Mouse (Mus musculus) neural tube, embryonic 14.5 days (tissue): Measurements from ENCODE around the gene Klhl25. TPM values are rescaled to one million over a fixed set of nuclear protein-coding genes. Genes with fewer than 3 reads are reported as not detected.
"Not testable (repeated sequence)": the region's sequence is repeated elsewhere in the genome, so short reads cannot be mapped to it uniquely, and the experiment has no call there.

Experiments
- ATAC-seq: fragments of 200-750 bp; cut with Nextera tagmentation; 2 replicates; pipeline ENCODE4 v1.8.0; 2017; ENCODE audit warnings: low read depth, mild to moderate bottlenecking, moderate TSS enrichment, moderate library complexity
- H3K27ac ChIP-seq: fragments of 300-500 bp; sonication (generic); 2 replicates; pipeline ENCODE4 v1.5.1; 2014; ENCODE audit warnings: low read depth, mild to moderate bottlenecking, control low read depth, low read length, moderate library complexity, mixed read lengths
- H3K27me3 ChIP-seq: fragments of 300-500 bp; sonication (generic); 2 replicates; pipeline ENCODE4 v1.6.1; 2014; ENCODE audit warnings: low read length; ENCODE audit not compliant: control insufficient read depth, insufficient read depth
- H3K36me3 ChIP-seq: fragments of 300-500 bp; sonication (generic); 2 replicates; pipeline ENCODE4 v1.6.1; 2014; ENCODE audit warnings: low read length, mixed read lengths; ENCODE audit not compliant: control insufficient read depth, insufficient read depth
- H3K4me1 ChIP-seq: fragments of 300-500 bp; sonication (generic); 2 replicates; pipeline ENCODE4 v1.6.1; 2014; ENCODE audit warnings: low read length; ENCODE audit not compliant: control insufficient read depth, insufficient read depth
- H3K4me2 ChIP-seq: fragments of 300-500 bp; sonication (generic); 2 replicates; pipeline ENCODE4 v1.6.1; 2014; ENCODE audit warnings: mild to moderate bottlenecking, low read depth, low read length, control low read depth
- H3K4me3 ChIP-seq: fragments of 300-500 bp; sonication (generic); 2 replicates; pipeline ENCODE4 v1.5.1; 2014; ENCODE audit warnings: low read depth, low read length, control low read depth, mixed read lengths
- H3K9ac ChIP-seq: fragments of 300-500 bp; sonication (generic); replicated peaks from 2 replicates; pipeline ENCODE4 v1.6.1; 2014; ENCODE audit warnings: low read depth, mild to moderate bottlenecking, control low read depth, low read length, mixed read lengths
- H3K9me3 ChIP-seq: fragments of 300-500 bp; sonication (generic); 2 replicates; pipeline ENCODE4 v1.6.1; 2016; ENCODE audit warnings: low read length; ENCODE audit not compliant: control insufficient read depth
- WGBS: fragments of 180-500 bp; shearing (Covaris S2); extraction: QIAGEN DNeasy Blood & Tissue Kit; methylation state at CpG from one replicate; pipeline ENCODE4 v1.1.7; 2014; 5-methylcytosine and 5-hydroxymethylcytosine counted together
- polyA plus RNA-seq: library from polyadenylated mRNA; unstranded; fragments of >200 nt; fragmentation: Nextera tagmentation; extraction: Ambion mirVana; gene quantifications from 2 replicates; pipeline ENCODE4 v1.2.1, GENCODE M21; 2014

Klhl25 gene
- polyA plus RNA-seq, 1 experiment from 2014 or later = 22.1 TPM

DNA sequence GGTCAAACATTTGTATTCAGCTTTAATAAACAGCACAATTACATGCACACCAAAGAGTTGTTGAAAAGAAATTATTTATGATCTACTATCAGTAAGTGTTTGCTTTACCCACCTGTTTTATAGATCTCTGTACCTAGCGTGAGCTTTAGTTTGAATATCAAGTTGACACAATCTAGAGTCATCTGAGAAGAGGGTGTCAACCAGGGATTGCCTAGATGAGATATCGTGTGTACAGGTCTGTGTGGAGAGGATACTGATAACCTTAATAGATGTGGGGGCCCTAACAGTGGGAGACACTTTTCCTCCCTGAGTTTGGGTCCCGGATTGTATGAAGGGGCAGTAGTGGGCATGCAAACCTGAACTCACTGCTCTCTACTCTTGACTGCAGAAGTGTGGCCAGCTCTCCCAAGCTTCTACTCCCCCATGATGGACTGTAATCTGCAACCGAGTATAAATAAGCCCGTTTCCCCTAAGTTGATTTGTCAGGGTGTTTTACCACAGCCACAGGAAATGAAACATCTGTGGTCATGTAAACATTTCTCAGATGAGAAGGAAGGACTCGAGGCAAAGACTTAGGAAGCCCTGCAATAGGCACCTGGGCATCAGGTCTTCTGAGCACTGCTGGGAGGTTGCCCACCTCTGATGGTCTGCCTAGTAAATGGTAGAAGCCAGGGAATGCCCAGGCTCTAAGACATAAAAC is 13.0 kb upstream of the Klhl25 start:
- H3K9ac ChIP-seq, ATAC-seq, H3K36me3 ChIP-seq, H3K4me3 ChIP-seq, H3K27me3 ChIP-seq, H3K27ac ChIP-seq, H3K4me2 ChIP-seq, H3K9me3 ChIP-seq, H3K4me1 ChIP-seq: not testable (repeated sequence)
- 80% methylated on average over 3 of the region's 6 CpGs for WGBS

DNA sequence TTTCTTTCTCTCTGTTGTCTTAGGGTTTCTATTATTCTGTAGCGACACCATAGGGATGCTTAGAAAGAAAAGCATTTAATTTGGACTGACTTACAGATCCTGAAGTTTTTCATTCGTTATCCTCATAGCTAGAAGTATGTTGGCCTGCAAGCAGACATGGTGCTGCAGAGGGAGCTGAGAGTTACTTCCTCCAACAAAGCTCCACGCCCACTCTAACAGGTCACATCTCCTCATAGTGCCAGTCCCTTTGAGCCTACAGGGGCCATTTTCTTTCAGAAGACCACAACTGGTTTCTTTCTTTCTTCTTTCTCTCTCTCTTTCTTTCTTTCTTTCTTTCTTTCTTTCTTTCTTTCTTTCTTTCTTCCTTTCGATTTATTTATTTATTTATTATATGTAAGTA is 8.0 kb upstream of the Klhl25 start:
- H3K27me3 ChIP-seq = no peaks in the 10 kb centered on the region
- WGBS = 92% methylated on average over 4 of the region's 4 CpGs
- H3K4me2 ChIP-seq = no peak overlapping the region
- no peak overlapping the region for H3K9ac ChIP-seq
- H3K9me3 ChIP-seq = no peaks in the 10 kb centered on the region
- no peak overlapping the region for H3K4me3 ChIP-seq
- no peaks in the 10 kb centered on the region for H3K36me3 ChIP-seq
- no peak for ATAC-seq
- no peak overlapping the region for H3K27ac ChIP-seq
- no peaks in the 10 kb centered on the region for H3K4me1 ChIP-seq

DNA sequence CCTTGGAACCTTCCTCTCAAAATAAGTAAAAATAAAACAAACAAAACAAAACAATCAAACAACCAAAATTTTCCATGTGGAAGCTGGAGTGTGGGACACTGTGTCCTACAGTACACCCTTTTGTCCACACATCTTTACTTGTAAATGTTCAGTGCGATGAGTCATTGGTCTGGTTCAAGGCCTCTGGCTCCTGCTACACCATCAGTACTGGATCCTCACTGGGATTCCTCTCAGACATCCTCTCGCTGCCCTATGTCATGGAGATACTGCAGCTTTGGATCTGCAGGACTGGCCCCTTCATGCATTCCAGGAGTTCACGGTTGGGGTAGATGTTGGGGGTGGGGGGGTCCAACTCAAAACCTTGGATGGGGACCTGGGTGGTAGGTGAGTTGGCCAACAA is 5.8 kb upstream of the Klhl25 start:
- 91% methylated on average over 3 of the region's 3 CpGs for WGBS
- Histone ChIP-seq H3K9me3 (no peaks in the 10 kb centered on the region), H3K4me2 (no peak overlapping the region), H3K36me3 (no peaks in the 10 kb centered on the region), H3K9ac (no peak overlapping the region), H3K27me3 (no peaks in the 10 kb centered on the region), H3K4me1 (0 out of 2 replicates have a peak, but pooled peaks cover under 1% of the 10 kb centered on the region), H3K4me3 (no peak overlapping the region), H3K27ac (no peak overlapping the region)
- no peak for ATAC-seq

DNA sequence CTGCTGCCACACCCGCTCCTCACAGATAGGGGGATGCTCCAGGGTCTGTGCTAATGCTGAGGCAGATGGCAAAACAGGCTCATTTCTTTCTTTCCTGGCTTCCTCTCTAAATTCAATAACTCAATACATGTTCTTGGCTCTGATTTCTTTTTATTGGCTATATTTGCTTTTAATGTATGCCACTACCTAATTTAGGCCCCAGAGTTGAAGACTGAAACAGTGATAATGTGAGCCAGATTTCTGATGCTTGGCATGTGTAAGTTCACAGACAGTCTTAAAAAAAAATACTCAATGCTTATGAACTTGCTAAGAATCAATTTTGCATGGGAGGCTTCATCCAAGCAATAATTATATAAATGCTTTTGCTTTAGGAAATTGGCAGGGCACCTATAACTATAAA is 2.2 kb upstream of the Klhl25 start:
- no peaks in the 10 kb centered on the region for H3K36me3 ChIP-seq
- no peak overlapping the region for H3K9ac ChIP-seq
- no peak overlapping the region for H3K4me2 ChIP-seq
- ATAC-seq = no peak
- H3K4me1 ChIP-seq = peaks cover 14% of the 10 kb centered on the region
- H3K27me3 ChIP-seq = no peaks in the 10 kb centered on the region
- 92% methylated on average over 1 of the region's 1 CpGs for WGBS
- no peaks in the 10 kb centered on the region for H3K9me3 ChIP-seq
- no peak overlapping the region for H3K27ac ChIP-seq
- H3K4me3 ChIP-seq = no peak overlapping the region

DNA sequence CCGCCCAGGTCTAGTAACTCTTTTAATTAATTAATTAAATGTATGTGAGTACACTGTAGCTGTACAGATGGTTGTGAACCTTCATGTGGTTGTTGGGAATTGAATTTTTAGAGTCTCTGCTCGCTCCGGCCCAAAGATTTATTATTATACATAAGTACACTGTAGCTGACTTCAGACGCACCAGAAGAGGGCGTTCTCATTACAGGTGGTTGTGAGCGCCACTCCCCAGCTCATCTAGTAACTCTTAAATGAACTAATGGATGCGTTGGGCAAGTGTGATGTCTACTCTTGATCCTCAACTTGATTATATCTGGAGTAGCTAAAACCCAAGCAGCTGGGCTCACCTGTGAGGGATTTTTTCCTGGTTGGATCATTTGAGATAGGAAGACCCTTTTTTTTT is 1.2 kb upstream of the Klhl25 start:
- 56% methylated on average over 7 of the region's 7 CpGs for WGBS
- no peak overlapping the region for H3K27ac ChIP-seq
- H3K4me1 ChIP-seq = peaks cover 19% of the 10 kb centered on the region
- no peaks in the 10 kb centered on the region for H3K36me3 ChIP-seq
- H3K9ac ChIP-seq = no peak overlapping the region
- no peaks in the 10 kb centered on the region for H3K27me3 ChIP-seq
- no peaks in the 10 kb centered on the region for H3K9me3 ChIP-seq
- H3K4me3 ChIP-seq = no peak overlapping the region
- ATAC-seq = no peak
- H3K4me2 ChIP-seq = no peak overlapping the region

DNA sequence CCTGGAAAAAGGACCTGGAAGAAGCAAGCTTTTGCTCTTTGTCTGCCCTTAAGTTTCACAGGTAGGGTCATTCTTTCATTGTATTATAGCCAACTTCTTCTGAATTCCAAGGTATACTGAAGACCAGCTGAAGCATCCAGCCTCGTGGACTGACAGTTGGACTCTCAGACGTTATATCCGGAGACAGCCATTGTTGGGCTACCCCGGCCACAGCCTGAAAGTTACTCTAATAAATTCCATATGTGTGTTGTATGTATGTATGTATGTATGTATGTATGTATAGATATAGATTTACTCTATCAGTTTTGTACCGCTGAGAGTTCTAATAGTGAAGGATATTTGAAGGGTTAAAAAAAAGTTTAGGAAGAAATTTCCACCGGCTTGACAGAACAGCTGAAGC is 621 bp upstream of the Klhl25 start:
- Histone ChIP-seq H3K9ac (peak overlapping the region; percentile 26; the same call in 1 of the 2 replicates), H3K4me2 (peak overlapping the region; percentile 90), H3K36me3 (no peaks in the 10 kb centered on the region), H3K27me3 (no peaks in the 10 kb centered on the region), H3K9me3 (no peaks in the 10 kb centered on the region), H3K4me1 (peaks cover 24% of the 10 kb centered on the region), H3K27ac (no peak overlapping the region), H3K4me3 (peak overlapping the region; percentile 85)
- 14% methylated on average over 6 of the region's 6 CpGs for WGBS
- ATAC-seq = no peak

DNA sequence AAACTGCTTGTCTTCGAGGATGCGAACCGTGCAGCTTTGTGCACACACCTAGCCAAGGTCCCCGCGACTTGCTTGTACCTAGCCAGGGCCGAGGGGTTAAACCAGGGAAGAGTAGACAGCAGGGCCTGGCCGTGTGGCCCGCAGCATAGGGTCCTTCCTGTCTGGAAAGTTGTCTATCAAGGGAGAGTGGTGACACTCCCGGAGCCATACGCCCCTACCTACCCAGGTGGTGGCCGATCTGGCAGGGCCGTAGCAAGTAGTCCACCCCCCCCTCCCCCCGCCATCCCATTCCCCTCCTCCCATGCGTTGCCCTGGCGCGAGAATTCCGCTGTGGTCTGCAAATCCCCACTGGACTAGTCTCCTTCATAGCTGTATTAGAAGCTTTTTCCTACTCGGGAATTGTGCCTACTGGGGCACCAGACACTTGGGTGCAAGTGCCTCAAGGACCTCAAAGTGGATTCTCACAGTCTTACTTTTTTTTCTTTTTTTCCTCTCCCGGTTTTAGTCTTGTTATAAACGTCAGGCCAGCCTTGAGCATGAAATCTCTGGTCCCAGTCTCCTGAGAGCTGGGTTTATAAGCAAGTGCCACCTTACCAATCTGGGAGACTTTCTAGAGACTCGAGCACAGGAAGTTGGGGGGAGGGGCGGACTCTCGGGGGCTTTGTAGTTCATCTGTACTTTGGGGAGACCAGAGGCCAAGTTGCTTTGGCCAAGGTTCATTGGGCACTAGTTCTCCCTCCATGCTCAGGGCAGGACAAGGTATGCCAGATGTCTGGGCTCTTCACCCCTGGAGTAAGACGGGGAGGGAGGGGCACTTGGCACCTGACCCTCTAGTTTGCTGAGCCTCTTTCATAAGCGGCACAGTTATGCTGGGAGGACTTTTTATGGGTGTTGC is 913 bp downstream of the Klhl25 start:
- Histone ChIP-seq H3K27ac (peak overlapping the region; percentile 80; the same call in 1 of the 2 replicates), H3K4me3 (peak overlapping the region; percentile 85), H3K4me2 (peak overlapping the region; percentile 90), H3K9me3 (no peaks in the 10 kb centered on the region), H3K4me1 (peaks cover 39% of the 10 kb centered on the region), H3K36me3 (no peaks in the 10 kb centered on the region), H3K27me3 (no peaks in the 10 kb centered on the region), H3K9ac (peak overlapping the region; percentile 80)
- ATAC-seq = peak; percentile 15; the same call in 1 of the 2 replicates
- WGBS = 2% methylated on average over 24 of the region's 25 CpGs

DNA sequence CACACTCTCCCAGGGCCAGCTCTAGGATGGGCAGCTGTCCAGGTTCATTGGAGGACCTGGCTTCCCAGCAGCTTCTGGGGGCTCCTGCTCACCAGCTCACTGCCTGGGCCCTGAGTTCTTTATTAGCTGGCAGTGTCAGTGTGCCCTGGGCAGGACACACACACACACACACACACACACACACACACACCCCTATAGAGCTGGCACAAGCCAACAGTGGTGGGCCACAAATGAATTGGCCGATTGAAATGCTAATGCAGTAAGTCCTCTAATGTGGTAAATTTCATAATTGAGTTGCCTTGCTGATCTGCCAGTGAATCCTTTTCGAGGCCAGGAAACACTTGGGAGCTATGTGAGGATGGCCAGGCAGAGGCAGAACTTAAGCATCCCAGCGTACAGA is 2.3 kb downstream of the Klhl25 start:
- H3K9me3 ChIP-seq, H3K27me3 ChIP-seq, ATAC-seq, H3K4me3 ChIP-seq, H3K36me3 ChIP-seq, H3K4me2 ChIP-seq, H3K9ac ChIP-seq, H3K27ac ChIP-seq: not testable (repeated sequence)
- H3K4me1 ChIP-seq = peaks cover 51% of the 10 kb centered on the region
- WGBS = 100% methylated on average over 1 of the region's 3 CpGs

DNA sequence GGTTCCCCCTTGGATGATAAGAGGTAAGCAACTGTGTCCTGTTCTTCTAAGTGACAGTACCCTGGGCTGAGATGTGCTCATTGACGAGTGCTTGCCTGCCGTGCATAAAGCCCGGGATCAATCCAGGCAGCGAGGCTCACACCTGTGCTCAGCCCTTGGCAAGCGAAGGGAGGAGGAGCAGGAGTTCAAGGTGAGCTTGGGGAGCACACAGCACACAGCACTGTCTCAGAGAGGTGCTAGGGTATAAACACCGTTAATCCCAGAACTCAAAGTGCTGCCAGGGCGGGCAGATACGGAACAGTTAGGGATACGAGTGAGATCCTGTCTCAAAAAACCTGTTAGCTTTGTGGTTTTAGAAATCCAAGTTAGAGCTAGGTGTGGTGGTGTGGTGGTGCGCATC is 3.2 kb downstream of the Klhl25 start:
- Histone ChIP-seq H3K4me3 (no peak overlapping the region), H3K4me1 (peaks cover 51% of the 10 kb centered on the region), H3K27ac (no peak overlapping the region), H3K9ac (no peak overlapping the region), H3K36me3 (no peaks in the 10 kb centered on the region), H3K27me3 (no peaks in the 10 kb centered on the region), H3K4me2 (no peak overlapping the region), H3K9me3 (no peaks in the 10 kb centered on the region)
- 91% methylated on average over 10 of the region's 10 CpGs for WGBS
- ATAC-seq = no peak
